Mouse (Mus musculus): ENCODE results near the gene Gltp. TPM values are rescaled to one million over a fixed set of nuclear protein-coding genes. Genes with fewer than 3 reads are reported as not detected.
A peak's percentile ranks its signal among the peaks of the same experiment; 100 is the strongest.

Gltp gene
- total RNA-seq, 2 experiments from 2014 or later: 23.6 to 27.3 TPM

DNA sequence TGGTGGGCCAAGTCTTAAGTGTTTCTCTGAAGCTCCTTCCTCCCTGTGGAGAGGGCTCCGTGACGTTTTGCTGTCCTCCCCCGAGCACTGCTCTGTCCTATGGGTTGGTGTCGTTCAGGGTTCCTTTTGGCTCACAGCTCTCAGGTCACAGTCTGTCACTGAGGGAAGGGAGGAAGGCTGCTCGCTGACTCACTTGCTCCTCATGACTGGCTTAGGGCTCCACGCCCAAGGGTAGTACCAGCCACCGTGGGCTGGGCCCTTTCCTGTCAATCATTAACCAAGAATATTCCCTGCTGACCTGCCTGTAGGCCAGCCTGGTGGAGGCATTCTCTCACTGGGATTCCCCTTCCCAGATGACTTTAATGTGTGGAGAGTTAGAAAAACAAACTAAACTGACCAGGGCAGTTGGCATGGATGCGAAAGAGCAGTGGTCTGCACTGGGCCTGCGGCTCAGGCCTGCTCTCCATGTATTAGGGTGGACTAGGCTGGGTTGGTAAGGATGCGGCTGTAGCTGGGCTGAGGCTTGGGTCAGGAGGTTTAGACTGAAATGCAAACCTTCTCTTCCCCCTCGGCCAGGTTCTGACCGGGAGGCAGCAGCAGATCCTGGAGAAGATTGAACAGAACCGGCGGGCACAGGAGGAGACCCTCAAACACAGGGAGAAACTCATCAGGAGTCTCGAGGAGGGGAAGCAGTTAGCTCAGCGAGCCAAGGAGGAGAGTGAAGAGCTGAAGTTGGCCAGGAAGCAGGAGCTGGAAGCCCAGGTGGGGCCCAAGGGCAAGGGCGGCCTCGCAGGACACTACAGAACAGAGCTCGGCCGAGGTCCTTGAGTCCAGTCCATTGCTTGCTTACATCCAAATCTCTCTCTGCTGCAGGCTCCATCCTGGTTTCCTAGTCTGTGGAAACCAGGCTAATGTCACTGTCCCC is 28.5 kb upstream of the Gltp start:
- no peak for DNase-seq (ENCODE audit: low spot score in 2 of 2)
- H3K27ac ChIP-seq: no peak overlapping the region
- no peak for TF ChIP-seq CTCF (conservative IDR thresholded peaks at IDR 0.05)
- H3K4me3 ChIP-seq: no peak overlapping the region

DNA sequence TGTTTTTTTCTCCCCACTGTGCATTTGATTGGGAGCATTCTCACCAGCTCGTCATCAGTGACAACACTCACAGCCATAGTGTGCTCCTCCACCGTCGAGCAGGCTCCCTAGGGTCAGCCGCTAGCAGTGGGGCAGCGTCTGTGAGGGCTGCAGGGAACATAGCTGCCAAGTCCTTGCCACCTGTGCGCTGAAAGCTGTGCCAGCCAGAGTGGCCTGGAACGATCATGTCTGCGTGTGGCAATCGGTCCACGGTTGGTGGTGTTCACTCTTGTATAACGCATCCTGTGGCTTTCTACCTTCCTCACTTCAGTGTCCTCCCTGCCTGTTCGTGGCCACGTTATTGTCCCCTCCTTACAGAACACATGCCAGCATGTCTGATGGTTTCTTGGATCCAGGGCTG is 27.7 kb upstream of the Gltp start:
- no peak overlapping the region for H3K4me3 ChIP-seq
- H3K27ac ChIP-seq: no peak overlapping the region
- TF ChIP-seq CTCF (conservative IDR thresholded peaks at IDR 0.05): no peak
- DNase-seq (ENCODE audit: low spot score in 2 of 2): no peak

GRCm38 (mm10) chr5:114717937-114718336 is 27.2 kb upstream of the Gltp start:
- H3K4me3 ChIP-seq: no peak overlapping the region
- DNase-seq (ENCODE audit: low spot score in 2 of 2): no peak
- no peak for TF ChIP-seq CTCF (conservative IDR thresholded peaks at IDR 0.05)
- H3K27ac ChIP-seq: no peak overlapping the region

DNA sequence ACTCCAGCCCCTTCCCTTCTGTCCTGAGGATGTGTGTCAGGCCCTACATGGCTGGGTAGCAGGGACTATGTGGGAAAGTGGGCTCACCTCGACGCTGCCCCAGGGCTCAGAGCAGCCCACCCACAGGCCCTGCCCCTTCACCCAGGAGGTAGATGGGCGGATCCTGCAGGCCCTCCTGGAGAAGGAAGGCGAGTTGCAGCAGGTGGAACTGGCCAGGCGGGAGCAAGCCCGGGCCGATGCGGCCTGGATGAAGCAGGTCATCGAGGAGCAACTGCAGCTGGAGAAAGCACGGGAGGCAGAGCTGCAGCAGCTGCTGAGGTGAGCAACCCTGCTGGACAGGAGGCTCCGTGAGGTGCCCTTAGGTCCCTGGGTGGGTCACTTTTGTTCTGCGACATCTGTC is 26.5 kb upstream of the Gltp start:
- no peak for TF ChIP-seq CTCF (conservative IDR thresholded peaks at IDR 0.05)
- Histone ChIP-seq H3K4me3 (no peak overlapping the region), H3K27ac (no peak overlapping the region)
- no peak for DNase-seq (ENCODE audit: low spot score in 2 of 2)

- no peak for DNase-seq (ENCODE audit: low spot score in 2 of 2)
- no peak for TF ChIP-seq CTCF (conservative IDR thresholded peaks at IDR 0.05)
- H3K27ac ChIP-seq: no peak overlapping the region
- no peak overlapping the region for H3K4me3 ChIP-seq
Observed at GRCm38 (mm10) chr5:114714551-114714950, 23.8 kb upstream of the Gltp start.

DNA sequence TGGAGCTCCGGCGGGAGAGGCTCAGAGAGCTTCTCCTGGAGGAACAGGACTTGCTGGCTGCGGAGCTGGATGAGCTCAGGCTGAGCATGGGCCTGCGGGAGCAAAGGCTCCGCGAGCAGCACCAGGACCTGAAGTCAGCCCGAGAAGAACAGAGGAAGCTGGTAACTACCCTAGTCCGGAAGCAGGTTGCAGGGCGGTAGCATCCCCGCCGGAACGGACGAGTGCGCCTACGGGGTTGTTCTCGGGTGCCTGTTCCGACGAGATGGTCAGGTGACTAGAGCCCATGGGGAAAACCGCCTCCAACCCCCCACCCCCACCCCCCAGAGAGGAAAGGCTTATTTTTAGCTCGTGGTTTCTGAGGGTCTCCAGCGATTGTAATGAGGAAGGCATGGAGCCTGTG is 18.6 kb upstream of the Gltp start:
- TF ChIP-seq CTCF (conservative IDR thresholded peaks at IDR 0.05): no peak
- DNase-seq (ENCODE audit: low spot score in 2 of 2): no peak
- no peak overlapping the region for H3K4me3 ChIP-seq
- H3K27ac ChIP-seq: no peak overlapping the region

DNA sequence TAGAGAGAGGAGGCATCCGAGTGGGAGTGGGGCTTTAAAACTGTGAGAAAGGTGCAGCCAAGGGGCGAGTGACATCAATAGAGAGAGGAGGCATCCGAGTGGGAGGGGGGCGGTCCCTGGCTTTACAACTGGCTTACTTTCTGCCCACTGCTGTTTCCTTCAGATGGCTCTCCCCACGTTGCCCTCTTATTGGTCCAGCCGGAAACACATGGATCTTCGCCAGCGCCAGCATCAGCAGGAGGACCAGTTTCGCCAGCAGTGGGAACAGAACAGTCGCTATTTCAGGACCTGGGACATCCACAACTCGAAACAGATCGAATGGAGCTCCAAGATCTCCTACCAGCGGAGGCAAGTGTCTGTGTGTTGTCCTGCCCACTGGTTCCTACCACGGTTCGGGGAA is 17.7 kb upstream of the Gltp start:
- no peak for TF ChIP-seq CTCF (conservative IDR thresholded peaks at IDR 0.05)
- DNase-seq (ENCODE audit: low spot score in 2 of 2): no peak
- no peak overlapping the region for H3K27ac ChIP-seq
- peak overlapping the region; percentile 88; the same call in 1 of the 2 replicates for H3K4me3 ChIP-seq

DNA sequence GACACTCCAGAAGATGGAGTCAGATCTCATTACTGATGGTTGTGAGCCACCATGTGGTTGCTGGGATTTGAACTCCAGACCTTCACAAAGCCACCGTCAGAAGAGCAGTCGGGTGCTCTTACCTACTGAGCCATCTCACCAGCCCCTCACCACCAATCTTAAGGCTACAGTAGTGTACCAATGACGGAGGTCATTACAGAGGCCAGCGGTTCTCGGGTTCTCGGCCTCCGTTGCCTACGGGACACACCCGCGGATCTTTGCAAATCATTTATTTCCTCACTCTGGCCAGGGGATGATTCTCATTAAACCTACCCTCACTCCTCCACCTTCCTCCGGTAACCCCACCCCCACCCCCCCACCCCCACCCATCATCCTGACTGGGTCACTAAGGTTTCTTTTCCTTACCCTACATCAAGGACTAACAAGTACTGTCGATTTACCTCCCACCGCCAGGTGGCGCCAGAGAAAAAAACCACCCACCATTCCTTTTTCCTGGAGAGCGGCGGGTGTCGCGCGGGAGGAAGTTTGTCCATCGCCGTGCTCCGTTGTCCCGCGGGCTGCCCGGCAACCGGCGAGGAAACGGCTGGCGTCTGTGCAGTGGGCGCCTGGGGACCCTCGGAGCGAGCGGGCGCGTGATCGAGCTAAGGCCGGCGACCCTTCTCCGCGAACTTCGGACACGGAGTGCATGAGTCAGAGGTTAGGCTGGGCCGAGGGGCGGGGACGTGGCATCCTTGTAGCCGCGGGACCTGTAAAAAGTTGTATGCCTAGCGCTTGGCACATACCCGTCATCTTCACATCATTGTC is 16.7 kb upstream of the Gltp start, which contains the start of gene Tchp:
TSS of gene Tchp (plus strand) at position 496 of the 804 bp plus-strand sequence.
- TF ChIP-seq CTCF (conservative IDR thresholded peaks at IDR 0.05): peak; percentile 83
- Histone ChIP-seq H3K4me3 (peak within 1 kb of the TSS; percentile 88), H3K27ac (peak within 1 kb of the TSS; percentile 77)
- peak; percentile 90 to 96 for DNase-seq (ENCODE audit: low spot score in 2 of 2)

DNA sequence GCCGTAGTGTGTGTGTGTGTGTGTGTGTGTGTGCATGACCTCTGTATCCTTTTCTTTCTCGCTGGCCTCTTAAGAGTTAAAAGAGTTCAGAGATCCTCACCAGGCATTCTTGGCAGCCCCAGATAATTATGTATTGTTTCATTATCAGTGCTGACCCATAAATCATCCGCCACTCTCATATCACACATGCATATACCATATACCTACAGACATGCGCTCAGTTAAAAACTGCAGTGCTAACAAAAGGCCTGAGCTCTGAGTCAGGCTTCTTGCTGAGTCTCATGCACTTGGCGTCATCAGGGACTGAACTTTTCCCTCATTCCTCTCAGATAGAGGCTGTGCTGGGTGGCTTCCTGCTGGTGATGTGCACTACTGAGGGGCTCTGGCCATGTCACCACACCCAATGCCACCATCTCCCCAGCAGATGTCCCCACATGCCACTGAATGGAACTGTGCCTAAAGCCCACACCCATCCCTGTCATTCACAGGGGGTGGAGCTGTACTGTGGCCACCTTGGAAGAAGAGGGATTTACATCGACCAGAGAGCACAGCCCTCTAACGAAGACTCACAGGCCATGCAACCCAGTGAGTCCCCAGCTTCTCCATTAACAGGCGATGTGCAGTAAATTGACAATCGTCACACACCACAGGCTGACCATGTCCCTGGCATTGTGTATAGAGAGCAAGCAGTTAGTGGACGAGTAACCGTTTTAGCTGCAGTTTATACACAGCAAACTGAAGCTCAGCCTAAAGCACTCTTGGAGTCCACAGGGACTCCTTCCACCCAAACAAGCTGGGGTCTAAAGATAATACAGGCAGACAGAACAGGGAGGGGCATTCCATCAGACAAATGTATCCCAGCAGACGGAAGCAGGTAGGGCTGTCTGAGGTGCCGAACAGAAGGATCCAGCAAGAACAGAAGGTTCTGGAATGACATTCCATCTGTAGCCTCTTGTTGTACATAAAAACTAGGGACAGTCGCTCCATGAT is 11.9 kb upstream of the Gltp start:
- no peak overlapping the region for H3K4me3 ChIP-seq
- DNase-seq (ENCODE audit: low spot score in 2 of 2): no peak
- peak; percentile 60 for TF ChIP-seq CTCF (conservative IDR thresholded peaks at IDR 0.05)
- no peak overlapping the region for H3K27ac ChIP-seq

DNA sequence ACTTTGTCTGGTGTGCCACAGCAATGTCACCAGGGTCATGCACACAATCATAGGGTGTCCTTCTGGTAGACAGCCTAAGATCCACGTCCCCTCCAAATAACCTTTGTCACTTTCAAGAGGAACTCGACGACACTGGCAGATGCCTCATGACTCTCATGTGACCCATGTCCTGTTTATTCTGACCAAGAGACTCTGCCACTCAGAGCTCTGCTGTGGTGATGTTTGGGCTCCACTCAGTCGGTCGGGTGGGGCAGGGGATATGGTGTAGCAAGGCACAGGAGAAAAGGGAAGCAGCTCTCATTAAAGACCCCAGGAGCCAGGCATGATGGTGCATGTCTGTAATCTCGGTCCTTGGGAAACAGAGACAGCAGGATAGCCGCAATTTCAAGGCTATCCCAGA is 8.2 kb upstream of the Gltp start:
- Histone ChIP-seq H3K27ac (no peak overlapping the region), H3K4me3 (no peak overlapping the region)
- DNase-seq (ENCODE audit: low spot score in 2 of 2): no peak
- no peak for TF ChIP-seq CTCF (conservative IDR thresholded peaks at IDR 0.05)

DNA sequence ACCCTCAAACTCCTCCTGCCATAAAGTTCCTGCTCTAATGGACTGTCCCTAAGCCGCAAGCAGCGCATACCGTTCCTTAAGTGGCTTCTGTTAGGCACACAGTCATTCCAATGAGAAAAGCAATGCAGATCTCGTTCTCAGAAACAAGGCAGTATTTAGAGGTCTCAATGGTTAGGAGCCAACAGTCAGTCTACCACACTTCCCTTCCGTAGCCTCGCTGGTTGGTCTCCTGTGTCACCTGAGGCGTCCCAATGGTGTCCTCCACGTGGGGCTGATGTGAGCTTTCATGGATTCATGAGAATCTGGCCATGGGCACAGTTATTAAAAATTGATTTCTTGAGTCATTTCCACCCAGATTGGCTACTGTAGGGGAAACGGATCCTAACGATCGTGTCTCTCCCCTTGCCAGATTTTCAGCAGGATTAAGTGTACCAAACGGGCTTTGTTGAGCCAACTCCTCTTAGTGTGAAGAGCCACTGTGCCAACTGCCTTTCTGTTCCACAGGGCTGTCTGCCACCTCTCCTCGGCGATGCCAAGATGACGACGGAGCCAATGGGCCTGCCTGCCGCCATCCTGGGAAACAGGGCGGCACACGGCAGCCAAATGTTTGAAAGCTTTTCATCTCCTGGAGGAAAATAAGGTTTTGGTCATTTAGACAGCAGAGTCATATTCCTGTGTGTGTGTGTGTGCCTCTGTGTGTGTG is 7.4 kb upstream of the Gltp start:
- DNase-seq (ENCODE audit: low spot score in 2 of 2): peak; percentile 83 to 89
- TF ChIP-seq CTCF (conservative IDR thresholded peaks at IDR 0.05): no peak
- no peak overlapping the region for H3K4me3 ChIP-seq
- H3K27ac ChIP-seq: no peak overlapping the region

DNA sequence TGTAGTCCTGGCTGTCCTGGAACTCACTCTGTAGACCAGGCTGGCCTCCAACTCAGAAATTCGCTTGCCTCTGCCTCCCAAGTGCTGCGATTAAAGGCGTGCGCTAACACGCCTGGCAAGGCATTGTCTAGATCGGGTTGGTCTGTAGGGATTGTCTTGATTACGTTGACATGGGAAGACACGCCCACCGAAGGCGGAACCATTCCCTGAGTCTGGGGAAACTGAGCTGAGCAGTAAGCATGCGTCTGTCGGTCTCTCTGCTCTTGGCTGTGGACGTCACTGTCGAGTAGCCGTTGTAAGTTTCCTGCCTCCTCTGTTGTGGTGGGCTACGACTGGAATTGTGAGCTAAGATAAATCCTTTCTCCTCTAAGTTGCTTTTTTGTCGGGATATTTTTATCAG is 6.2 kb upstream of the Gltp start:
- Histone ChIP-seq H3K4me3 (no peak overlapping the region), H3K27ac (no peak overlapping the region)
- DNase-seq (ENCODE audit: low spot score in 2 of 2): no peak
- no peak for TF ChIP-seq CTCF (conservative IDR thresholded peaks at IDR 0.05)
